Mouse (Mus musculus): ENCODE data around the gene Kat6b. TPM values are rescaled to one million over a fixed set of nuclear protein-coding genes. Genes with fewer than 3 reads are reported as not detected.
"Not testable (repeated sequence)": the region's sequence is repeated elsewhere in the genome, so short reads cannot be mapped to it uniquely, and the experiment has no call there.

Kat6b gene
- total RNA-seq, 2 experiments from 2014 or later, result 80.4 to 91.7 TPM

- intact Hi-C loops (cut with DNase I); DNase-seq: not testable (repeated sequence)
Measured at GRCm38 (mm10) chr14:21521496-21521895, 40.3 kb downstream of the Kat6b start.

GRCm38 (mm10) chr14:21522312-21522978, 41.2 kb downstream of the Kat6b start:
- intact Hi-C loops (cut with DNase I), result no loop called here
- DNase-seq, result no peak

DNA sequence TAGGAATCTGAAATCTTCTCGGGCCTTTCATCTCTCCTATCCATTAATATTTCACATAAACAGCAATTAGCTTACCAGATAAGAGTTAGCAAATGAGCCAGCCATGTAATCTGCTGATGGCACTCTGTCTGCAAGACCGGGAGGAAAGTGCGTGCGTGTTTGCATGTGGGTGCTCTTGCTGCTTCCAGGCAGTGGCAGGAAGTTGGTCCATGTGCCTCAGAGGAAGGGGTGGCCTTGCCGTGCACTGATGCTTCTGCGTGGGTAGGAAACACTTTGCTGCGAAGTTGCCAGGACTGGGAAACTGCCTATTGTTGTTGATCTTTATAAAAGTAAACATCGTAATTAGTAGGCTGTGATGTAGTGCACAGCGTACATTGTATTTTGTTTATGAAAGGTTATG, 42.0 kb downstream of the Kat6b start:
- no peak for DNase-seq
- intact Hi-C loops (cut with DNase I), result no loop called here

DNA sequence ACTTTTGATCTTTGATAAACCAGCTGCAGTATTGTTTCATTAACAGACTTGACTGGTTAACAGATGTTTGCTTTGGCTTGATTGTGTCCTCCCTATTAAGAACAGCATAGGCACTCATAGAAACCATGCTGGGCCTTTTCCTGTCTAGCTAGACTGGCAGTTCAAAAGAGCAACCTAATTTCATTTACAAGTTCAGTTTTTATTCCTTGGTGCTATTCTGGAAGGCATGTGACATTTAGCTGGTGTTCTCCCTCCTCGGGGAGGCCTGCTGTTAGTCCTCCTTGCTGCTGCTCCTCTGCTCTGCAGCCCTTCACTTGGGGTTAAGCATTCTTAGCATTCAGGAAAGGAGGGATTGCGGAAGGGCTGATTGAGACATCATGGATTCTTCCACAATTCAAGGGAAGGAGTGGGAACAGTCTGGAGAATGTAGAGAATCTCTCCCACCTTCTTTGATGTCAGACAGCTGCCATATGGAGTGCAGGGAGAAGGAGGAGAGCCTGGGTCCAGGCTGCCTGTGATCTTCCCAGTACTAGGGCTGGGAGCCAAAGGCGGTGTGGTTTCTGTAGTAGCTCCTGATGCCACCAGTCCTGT, 42.7 kb downstream of the Kat6b start:
- intact Hi-C loops (cut with DNase I), result no loop called here
- DNase-seq, result peak; percentile 65

- DNase-seq, result no peak
- intact Hi-C loops (cut with DNase I), result no loop called here
Measured at GRCm38 (mm10) chr14:21525674-21526073, 44.4 kb downstream of the Kat6b start.

DNA sequence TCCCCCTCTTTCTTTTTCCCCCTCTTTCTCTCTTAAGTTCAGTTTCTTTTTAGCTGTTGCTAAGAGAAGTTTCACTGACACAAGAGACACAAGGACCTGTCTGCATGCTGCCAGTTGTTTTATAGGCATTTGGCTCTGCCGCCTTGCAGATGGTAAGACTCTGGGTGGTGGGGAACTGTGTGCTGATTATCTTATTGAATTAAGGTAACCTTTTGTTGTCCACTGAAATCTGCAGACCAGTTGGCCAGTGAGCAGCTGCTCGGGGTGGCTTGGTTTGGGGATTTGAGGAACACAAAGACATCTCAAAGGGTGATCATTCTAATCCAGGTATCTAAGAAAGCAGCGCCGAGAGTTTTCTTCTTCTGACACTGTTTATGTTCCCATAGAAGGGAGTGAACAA, 52.3 kb downstream of the Kat6b start:
- DNase-seq, result no peak
- intact Hi-C loops (cut with DNase I), result no loop called here

- no peak for DNase-seq
- intact Hi-C loops (cut with DNase I), result no loop called here
Measured at GRCm38 (mm10) chr14:21534066-21534465, 52.8 kb downstream of the Kat6b start.

DNA sequence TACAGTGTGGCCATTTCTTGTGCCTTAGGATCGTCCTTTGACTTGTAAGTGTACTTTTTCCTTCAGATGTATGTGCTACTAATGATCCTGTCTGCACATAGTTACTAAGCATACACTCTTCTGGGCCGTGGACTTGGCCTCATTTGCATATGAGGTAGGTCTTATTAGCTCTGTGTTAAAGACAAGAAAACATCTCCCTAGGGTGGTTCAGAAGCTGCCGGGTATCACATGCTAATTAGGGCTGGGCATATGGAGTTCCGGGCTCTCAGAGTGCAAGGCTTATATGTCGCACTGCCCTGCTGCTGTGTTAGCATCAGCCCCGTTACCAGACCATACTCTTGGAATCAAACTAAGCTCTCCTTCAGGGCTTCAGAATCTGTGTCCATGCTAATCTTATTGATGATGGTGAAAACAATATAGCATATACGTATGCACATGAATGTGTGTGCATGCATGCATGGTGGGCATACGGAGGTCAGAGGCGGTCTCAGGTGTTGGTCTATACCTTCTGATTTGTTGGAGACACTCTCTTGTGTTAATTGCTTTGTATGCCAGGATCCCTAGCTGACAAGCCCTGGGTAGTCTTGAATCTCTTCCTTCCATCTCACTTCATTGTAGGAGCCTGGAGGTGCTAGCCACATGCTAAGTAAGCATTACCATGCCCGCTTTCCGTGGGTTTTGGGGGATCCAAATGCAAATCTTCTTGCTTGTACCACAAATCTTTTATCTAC, 53.5 kb downstream of the Kat6b start:
- intact Hi-C loops (cut with DNase I), result no loop called here
- peak; percentile 12 for DNase-seq

GRCm38 (mm10) chr14:21536485-21537181, 55.4 kb downstream of the Kat6b start:
- DNase-seq, result no peak
- intact Hi-C loops (cut with DNase I), result no loop called here

GRCm38 (mm10) chr14:21537838-21538237, 56.6 kb downstream of the Kat6b start:
- intact Hi-C loops (cut with DNase I), result no loop called here
- DNase-seq, result no peak

DNA sequence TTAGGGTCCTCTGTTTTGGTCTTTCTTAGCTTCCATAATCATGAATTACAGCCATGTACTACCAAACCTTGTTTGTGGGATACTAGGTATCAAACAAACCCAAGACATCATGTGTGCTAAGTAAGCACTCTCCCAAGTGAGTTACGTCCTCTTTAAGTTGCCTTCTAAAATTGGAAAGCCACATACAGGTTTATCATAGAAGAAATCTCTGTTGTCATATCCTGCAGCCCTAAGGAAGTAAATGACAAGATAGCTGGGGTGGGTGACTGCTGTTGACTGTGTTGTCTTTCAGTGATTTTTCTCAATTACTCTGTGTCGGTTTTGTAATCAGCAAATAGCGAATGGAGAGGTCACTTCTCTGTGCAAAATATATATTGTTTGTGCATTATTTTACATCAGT, 58.5 kb downstream of the Kat6b start:
- no peak for DNase-seq
- intact Hi-C loops (cut with DNase I), result no loop called here

DNA sequence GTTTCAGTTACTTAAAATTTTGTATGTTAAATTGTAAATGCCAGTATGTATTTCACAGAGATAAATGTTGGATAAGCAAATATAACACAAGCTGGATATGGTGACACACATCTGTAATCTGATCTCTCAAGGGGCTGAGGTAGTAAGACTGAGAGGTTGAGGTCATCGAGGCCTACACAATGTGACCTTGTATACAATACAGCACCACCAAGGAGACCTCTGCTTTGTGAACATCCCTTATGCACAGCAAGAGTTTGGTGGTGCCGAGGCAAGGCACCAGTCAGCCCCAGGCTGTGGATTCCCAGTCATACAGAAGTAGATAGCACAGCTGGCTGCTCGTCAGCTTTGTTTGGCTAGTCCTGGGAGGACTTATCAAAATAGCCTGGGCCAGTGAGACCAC, 59.1 kb downstream of the Kat6b start:
- intact Hi-C loops (cut with DNase I), result no loop called here
- DNase-seq, result no peak

DNA sequence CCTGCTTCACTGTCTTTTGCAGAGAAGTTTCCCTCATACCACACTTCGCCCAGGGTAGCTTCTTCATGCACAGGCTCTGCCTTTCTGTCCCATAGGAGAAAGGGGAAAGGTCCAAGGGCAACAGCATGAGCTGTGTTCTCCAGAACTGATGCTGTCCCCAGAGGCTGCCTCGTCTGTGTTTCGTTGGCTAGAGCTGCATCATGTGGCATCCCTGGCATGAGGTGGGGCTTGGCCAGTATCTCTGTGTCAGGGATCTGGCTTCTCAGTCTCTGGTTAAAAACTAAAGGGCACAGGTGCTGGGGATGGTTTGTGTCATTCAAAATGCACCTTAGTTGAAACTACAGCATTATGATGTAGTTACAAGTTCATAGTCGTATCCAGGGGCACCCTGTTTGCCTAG, 64.3 kb downstream of the Kat6b start:
- intact Hi-C loops (cut with DNase I), result no loop called here
- peak; percentile 38 for DNase-seq

GRCm38 (mm10) chr14:21546351-21546750, 65.1 kb downstream of the Kat6b start:
- DNase-seq, result no peak
- intact Hi-C loops (cut with DNase I), result no loop called here

DNA sequence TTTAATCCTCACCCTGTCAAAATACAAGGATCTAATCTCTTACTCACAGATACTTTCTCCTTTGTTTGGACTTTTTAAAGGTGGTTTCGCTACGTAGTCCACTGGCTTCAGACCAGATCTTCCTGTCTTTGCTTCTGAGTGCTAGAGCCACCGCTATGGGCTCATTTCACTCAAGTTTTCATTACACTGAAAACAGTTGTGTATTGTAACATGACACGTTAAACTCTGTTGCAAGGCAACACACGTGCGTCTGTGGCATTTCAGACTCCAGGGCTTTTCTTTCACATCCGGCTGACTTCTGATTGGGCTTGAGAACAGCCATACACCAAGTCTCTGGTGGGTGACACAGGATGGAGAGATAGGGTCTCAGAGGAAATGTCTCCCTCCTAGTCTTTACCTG, 66.1 kb downstream of the Kat6b start:
- intact Hi-C loops (cut with DNase I), result no loop called here
- no peak for DNase-seq

GRCm38 (mm10) chr14:21547965-21548364, 66.7 kb downstream of the Kat6b start:
- DNase-seq, result no peak
- intact Hi-C loops (cut with DNase I), result no loop called here

GRCm38 (mm10) chr14:21548952-21549607, 67.8 kb downstream of the Kat6b start:
- DNase-seq, result no peak
- intact Hi-C loops (cut with DNase I), result no loop called here

DNA sequence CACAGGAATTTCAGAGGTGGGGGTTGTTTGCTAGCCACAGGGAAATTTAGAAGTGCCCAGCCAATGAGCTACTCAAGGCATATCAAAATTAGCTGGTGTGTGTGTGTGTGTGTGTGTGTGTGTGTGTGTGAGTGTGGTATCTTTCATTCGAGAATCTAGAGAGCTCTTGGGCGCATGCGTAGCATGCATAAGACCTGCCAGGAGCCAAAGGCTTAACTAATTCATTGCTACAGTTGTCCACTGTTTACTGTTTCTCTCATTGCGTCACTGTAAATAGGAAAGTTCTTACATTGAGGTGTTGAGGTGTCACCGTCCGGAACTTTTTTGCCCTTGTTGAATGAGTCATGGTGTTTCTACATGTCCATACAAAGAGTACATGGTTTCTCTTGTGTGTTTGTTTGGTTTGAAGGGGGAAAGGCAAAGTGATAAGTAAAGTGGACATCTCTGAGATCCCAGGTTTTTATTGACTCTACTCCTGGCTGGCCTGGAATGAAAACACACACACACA, 68.4 kb downstream of the Kat6b start:
- no peak for DNase-seq
- intact Hi-C loops (cut with DNase I), result no loop called here

DNA sequence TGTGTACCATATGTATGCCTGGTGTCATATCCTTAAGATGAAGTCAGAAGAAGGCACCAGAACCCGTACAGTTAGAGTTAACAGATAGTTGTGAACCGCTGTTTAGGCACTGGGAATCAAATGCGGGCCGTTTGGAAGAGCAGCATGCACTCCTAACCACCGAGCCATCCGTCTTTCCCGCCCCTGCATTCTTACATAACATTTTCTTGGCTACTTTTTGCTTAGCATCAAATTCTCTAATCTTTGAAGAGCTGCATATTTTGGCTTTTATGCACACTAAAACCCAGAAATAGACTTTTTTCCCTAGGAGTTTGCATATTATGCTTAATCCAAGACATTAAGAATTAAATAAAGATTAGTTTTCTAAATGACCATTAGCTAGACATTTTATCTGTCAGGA, 69.3 kb downstream of the Kat6b start:
- DNase-seq, result no peak
- intact Hi-C loops (cut with DNase I), result no loop called here

DNA sequence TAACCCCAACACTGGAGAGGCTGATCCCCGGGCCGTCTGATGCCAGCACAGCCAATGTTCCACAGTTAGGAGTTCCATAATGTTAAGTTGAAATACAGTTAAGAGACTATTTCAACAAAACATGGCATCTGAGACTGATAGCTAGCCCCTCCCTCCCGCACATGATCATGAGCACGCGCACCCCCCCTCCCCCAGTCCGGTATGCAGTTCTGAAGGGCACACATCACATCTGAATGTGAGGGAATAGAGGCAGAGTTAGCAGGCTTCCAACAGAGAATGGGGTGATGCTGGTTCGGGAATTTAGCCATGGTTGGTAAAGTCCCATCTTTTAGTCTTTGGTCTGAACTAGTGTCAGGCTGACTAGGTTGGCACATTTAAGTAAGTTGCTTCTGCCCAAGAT, 70.4 kb downstream of the Kat6b start:
- intact Hi-C loops (cut with DNase I), result no loop called here

GRCm38 (mm10) chr14:21552958-21553357, 71.7 kb downstream of the Kat6b start:
- no peak for DNase-seq
- intact Hi-C loops (cut with DNase I), result no loop called here

More for the DNA sequence above, 70.4 kb downstream of the Kat6b start:
- no peak for DNase-seq
